Mouse (Mus musculus) megakaryocyte, embryonic 14.5 days (primary cell): ENCODE results near the gene Gramd1b.

Experiments used
- FLI1 ChIP-seq: IDR thresholded peaks from 2 replicates; pipeline ENCODE4 v1.6.1; 2012; ENCODE audit warnings: low read length, inconsistent platforms, mixed read lengths
- GATA1 ChIP-seq: IDR thresholded peaks from 3 replicates; pipeline ENCODE4 v1.6.1; 2012; ENCODE audit warnings: mixed read lengths, low read length, inconsistent platforms, borderline replicate concordance

- TF ChIP-seq GATA1, result no peak
- no peak for TF ChIP-seq FLI1
Measured at GRCm38 (mm10) chr9:40294210-40294609, 237.0 kb downstream of the Gramd1b start.
